Mouse (Mus musculus) testis, adult 2 months (tissue): ENCODE measurements around the gene A730009L09Rik. TPM values are rescaled to one million over a fixed set of nuclear protein-coding genes. Genes with fewer than 3 reads are reported as not detected.

Experiments
- H3K27ac ChIP-seq: fragments of 200-500 bp; 2 replicates; pipeline ENCODE4 v1.5.1; 2012; ENCODE audit warnings: low read depth, low read length; ENCODE audit not compliant: control insufficient read depth, insufficient read depth
- H3K27me3 ChIP-seq: fragments of 200-500 bp; 2 replicates; pipeline ENCODE4 v1.6.1; 2012; ENCODE audit warnings: mild to moderate bottlenecking, low read length, moderate library complexity; ENCODE audit not compliant: control insufficient read depth, insufficient read depth
- H3K36me3 ChIP-seq: fragments of 200-500 bp; 2 replicates; pipeline ENCODE4 v1.6.1; 2012; ENCODE audit warnings: mild to moderate bottlenecking, low read length; ENCODE audit not compliant: control insufficient read depth, insufficient read depth
- H3K4me1 ChIP-seq: fragments of 200-500 bp; 2 replicates; pipeline ENCODE4 v1.6.1; 2012; ENCODE audit warnings: low read length; ENCODE audit not compliant: control insufficient read depth, insufficient read depth
- H3K4me3 ChIP-seq: fragments of 200-500 bp; 2 replicates; pipeline ENCODE4 v1.5.1; 2012; ENCODE audit warnings: low read depth, mild to moderate bottlenecking, low read length, moderate library complexity, mixed read lengths; ENCODE audit not compliant: control insufficient read depth
- CTCF ChIP-seq: fragments of 200-500 bp; IDR thresholded peaks from 2 replicates; pipeline ENCODE4 v1.5.1; 2012; ENCODE audit warnings: low read depth, mild to moderate bottlenecking, inconsistent platforms, low read length, moderate library complexity; ENCODE audit not compliant: control insufficient read depth, insufficient read depth, insufficient replicate concordance
- POLR2A ChIP-seq: fragments of 200-500 bp; IDR thresholded peaks from 2 replicates; pipeline ENCODE4 v1.6.1; 2012; ENCODE audit warnings: low read depth, mild to moderate bottlenecking, inconsistent platforms, low read length, moderate library complexity; ENCODE audit not compliant: control insufficient read depth
- polyA plus RNA-seq: library from polyadenylated mRNA; depleted of rRNA; stranded (reverse); fragments of >200 nt; gene quantifications from 2 replicates; pipeline ENCODE4 v1.2.3, GENCODE M21; 2012; rRNA removed

A730009L09Rik gene
- polyA plus RNA-seq, 1 experiment, result 0.09 TPM

DNA sequence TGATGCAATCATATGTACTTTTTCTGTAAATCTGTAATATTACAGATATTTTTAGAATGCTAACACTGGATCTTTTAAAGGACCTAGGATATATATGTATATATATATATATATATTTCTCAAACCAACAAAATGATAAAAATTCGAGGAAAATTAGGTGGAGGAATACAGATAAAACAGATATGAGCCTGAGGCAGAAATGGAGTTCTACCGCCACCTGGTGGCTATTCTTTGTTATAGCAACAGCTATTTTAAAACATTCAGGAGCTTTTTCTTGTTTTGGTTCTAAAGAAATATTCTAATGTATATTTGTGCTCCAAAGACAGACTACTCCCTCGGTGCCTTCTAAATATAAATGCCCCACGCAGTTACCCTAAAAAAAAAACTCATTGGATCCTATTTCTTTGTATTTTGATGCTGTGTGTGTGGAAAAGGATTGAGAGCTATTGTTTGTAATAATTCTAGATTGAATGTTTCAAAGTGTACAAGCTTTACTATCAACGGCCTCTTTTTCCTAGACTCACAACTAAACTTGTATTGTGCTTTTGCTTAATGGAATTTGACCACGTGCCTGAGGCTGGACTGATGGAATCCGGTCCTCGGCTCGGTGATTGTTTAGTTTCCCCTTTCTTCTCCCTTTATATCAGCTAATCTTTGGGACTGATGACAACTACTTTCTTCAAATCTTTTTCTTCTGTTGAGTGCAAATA, 44.8 kb downstream of the A730009L09Rik start:
- Histone ChIP-seq H3K27ac (no peak overlapping the region), H3K36me3 (no peaks in the 10 kb centered on the region), H3K4me3 (no peak overlapping the region), H3K27me3 (no peaks in the 10 kb centered on the region; the same call in 1 of the 2 replicates), H3K4me1 (no peaks in the 10 kb centered on the region)
- TF ChIP-seq CTCF (no peak), POLR2A (no peak)

DNA sequence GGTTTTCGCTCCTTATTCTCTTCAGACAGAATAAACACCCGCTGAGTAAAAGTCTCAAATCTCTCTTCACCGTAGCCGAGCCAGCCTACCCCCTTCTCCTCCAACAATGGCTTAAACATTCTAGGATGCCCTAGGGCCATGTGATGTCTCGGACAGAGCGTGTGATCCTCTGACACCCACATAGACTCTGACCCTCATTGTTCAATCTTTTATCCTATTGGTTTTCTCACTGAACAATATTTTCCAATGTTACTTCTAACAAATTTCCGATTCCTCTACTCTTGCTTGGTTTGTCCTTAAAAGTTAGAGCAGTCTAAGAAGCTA, 45.3 kb downstream of the A730009L09Rik start:
- no peak for TF ChIP-seq POLR2A
- no peak for TF ChIP-seq CTCF
- Histone ChIP-seq H3K4me1 (no peaks in the 10 kb centered on the region), H3K27ac (no peak overlapping the region), H3K27me3 (no peaks in the 10 kb centered on the region; the same call in 1 of the 2 replicates), H3K36me3 (no peaks in the 10 kb centered on the region), H3K4me3 (no peak overlapping the region)

Other genes starting within 250 kb of the A730009L09Rik start
- gene Mrpl39, start 220.6 kb downstream of the A730009L09Rik start, polyA plus RNA-seq, result 54.7 and 55.8 TPM in 2 replicates